11 mouse cellular contexts compared by ENCODE assay signal in genomic region chr5:25956611-25957010, GRCm38 (mm10). TPM values are rescaled to one million over a fixed set of nuclear protein-coding genes. Genes with fewer than 3 reads are reported as not detected.
DNase-seq lines count a peak whose midpoint lies in the region; ATAC-seq and TF ChIP-seq lines count a peak whose summit lies in the region.
"Not testable (repeated sequence)": the region's sequence is repeated elsewhere in the genome, so short reads cannot be mapped to it uniquely, and the experiment has no call there.
"Had no signal": no experiment of that assay in that cellular context is flagged by ENCODE, and none has a peak within 500 bp of the region (broad histone marks: within the 10 kb centered on the region; RNA-seq: fewer than 3 reads in every experiment).

No protein-coding gene starts in this region.

- TF ChIP-seq EP300 in heart, postnatal 0 days (IDR thresholded peaks at IDR 0.05; ENCODE audit: low read depth) = not testable (repeated sequence)

- peak overlapping the region; percentile 46 for H3K4me2 ChIP-seq in forebrain, embryonic 13.5 days
- peak overlapping the region; percentile 40 for H3K4me2 ChIP-seq in heart, postnatal 0 days (ENCODE audit: low read depth, low read length)
- H3K4me2 ChIP-seq in kidney, embryonic 16.5 days (replicated peaks; ENCODE audit: low read depth, low read length) = peak overlapping the region; percentile 42
- peak overlapping the region; percentile 43 for H3K4me2 ChIP-seq in lung, embryonic 14.5 days
- peak overlapping the region; percentile 40 for H3K4me2 ChIP-seq in neural tube, embryonic 12.5 days (replicated peaks)
- H3K4me2 ChIP-seq in stomach, embryonic 15.5 days = peak overlapping the region; percentile 37

- not testable (repeated sequence) for H3K27ac ChIP-seq in forebrain, embryonic 13.5 days; heart, postnatal 0 days (ENCODE audit: low read depth); kidney, embryonic 16.5 days (ENCODE audit: low read length); lung, embryonic 14.5 days (ENCODE audit: low read depth); neural tube, embryonic 12.5 days; stomach, embryonic 15.5 days

- peak overlapping the region; percentile 15; the same call in 1 of the 2 replicates for H3K4me3 ChIP-seq in forebrain, embryonic 13.5 days
- H3K4me3 ChIP-seq in heart, postnatal 0 days (ENCODE audit: low read depth, low read length) = 0 out of 2 replicates have a peak overlapping the region, but pooled peaks have one; percentile 5
- peak overlapping the region; percentile 29 for H3K4me3 ChIP-seq in kidney, embryonic 16.5 days (ENCODE audit: low read length)
- peak overlapping the region; percentile 6; the same call in 1 of the 2 replicates for H3K4me3 ChIP-seq in lung, embryonic 14.5 days (ENCODE audit: low read depth, low read length)
- H3K4me3 ChIP-seq in neural tube, embryonic 12.5 days = 0 out of 2 replicates have a peak overlapping the region, but pooled peaks have one; percentile 7
- H3K4me3 ChIP-seq in stomach, embryonic 15.5 days (replicated peaks) = peak overlapping the region; percentile 5; the same call in 1 of the 2 replicates

- not testable (repeated sequence) for H3K27me3 ChIP-seq in forebrain, embryonic 13.5 days; heart, postnatal 0 days (ENCODE audit: control insufficient read depth, insufficient read depth, low read length); kidney, embryonic 16.5 days (ENCODE audit: insufficient read depth, low read length); lung, embryonic 14.5 days (ENCODE audit: insufficient read depth, low read length); neural tube, embryonic 12.5 days (replicated peaks); stomach, embryonic 15.5 days (replicated peaks)

- WGBS in forebrain, embryonic 13.5 days = 33% methylated on average over 32 of the region's 32 CpGs
- WGBS in heart, postnatal 0 days = 18% methylated on average over 32 of the region's 32 CpGs
- 31% methylated on average over 32 of the region's 32 CpGs for WGBS in kidney, embryonic 16.5 days
- 20% methylated on average over 32 of the region's 32 CpGs for WGBS in lung, embryonic 14.5 days
- 40% methylated on average over 32 of the region's 32 CpGs for WGBS in neural tube, embryonic 12.5 days
- WGBS in stomach, embryonic 15.5 days = 18% methylated on average over 32 of the region's 32 CpGs

- DNase-seq in R1 (ENCODE audit: low read depth, low spot score) = peak; percentile 41
- DNase-seq in cerebellum, postnatal 25 days = peak; percentile 9 to 12
- DNase-seq in heart, postnatal 0 days (ENCODE audit: low spot score); lung, embryonic 14.5 days: not testable (repeated sequence)

- not testable (repeated sequence) for H3K36me3 ChIP-seq in forebrain, embryonic 13.5 days (ENCODE audit: poor library complexity, severe bottlenecking); heart, postnatal 0 days (replicated peaks; ENCODE audit: control insufficient read depth, insufficient read depth, low read length); kidney, embryonic 16.5 days (ENCODE audit: insufficient read depth, low read length); lung, embryonic 14.5 days (ENCODE audit: insufficient read depth); neural tube, embryonic 12.5 days; stomach, embryonic 15.5 days

- TF ChIP-seq CTCF in heart, postnatal 0 days (IDR thresholded peaks at IDR 0.05; ENCODE audit: low read depth); lung, embryonic 14.5 days (IDR thresholded peaks at IDR 0.05; ENCODE audit: low read depth): not testable (repeated sequence)

- H3K9me3 ChIP-seq in forebrain, embryonic 13.5 days (replicated peaks); heart, postnatal 0 days (replicated peaks; ENCODE audit: control insufficient read depth, low read length); kidney, embryonic 16.5 days (ENCODE audit: low read length); lung, embryonic 14.5 days (ENCODE audit: low read depth, low read length); neural tube, embryonic 12.5 days; stomach, embryonic 15.5 days: not testable (repeated sequence)

- not testable (repeated sequence) for H3K9ac ChIP-seq in forebrain, embryonic 13.5 days; heart, postnatal 0 days (replicated peaks; ENCODE audit: low read depth, low read length); kidney, embryonic 16.5 days (replicated peaks; ENCODE audit: low read length); lung, embryonic 14.5 days; neural tube, embryonic 12.5 days; stomach, embryonic 15.5 days

- not testable (repeated sequence) for H3K4me1 ChIP-seq in forebrain, embryonic 13.5 days; heart, postnatal 0 days (ENCODE audit: control insufficient read depth, insufficient read depth); kidney, embryonic 16.5 days (ENCODE audit: insufficient read depth, low read length); lung, embryonic 14.5 days (ENCODE audit: insufficient read depth); neural tube, embryonic 12.5 days; stomach, embryonic 15.5 days

- ATAC-seq in forebrain, embryonic 13.5 days = peak; percentile 66
- not testable (repeated sequence) for ATAC-seq in heart, postnatal 0 days (ENCODE audit: insufficient read depth, low read depth); lung, embryonic 14.5 days (ENCODE audit: insufficient read depth)
- peak; percentile 63; the same call in 1 of the 2 replicates for ATAC-seq in kidney, embryonic 16.5 days (ENCODE audit: low FRiP score, low TSS enrichment)
- ATAC-seq in neural tube, embryonic 12.5 days (ENCODE audit: low FRiP score, low read depth) = peak; percentile 65; the same call in 1 of the 2 replicates
- ATAC-seq in stomach, embryonic 15.5 days (ENCODE audit: insufficient read depth, low FRiP score, low read depth) = 0 out of 2 replicates have a peak, but pooled peaks have one; percentile 18

RNA-seq across cellular contexts. Expression of gene Gm21671, which starts 2.4 kb away (rescaled TPM):
- polyA plus RNA-seq in forebrain, embryonic 13.5 days (2015; fragmentation: Nextera tagmentation; extraction: Ambion mirVana) = not detected in 2 replicates
- not detected in 2 replicates for total RNA-seq in heart, postnatal 0 days (2014; rRNA removed; ENCODE audit: low replicate concordance)
- not detected in 2 replicates for polyA plus RNA-seq in heart, postnatal 0 days (2015; fragmentation: Nextera tagmentation; extraction: Ambion mirVana)
- polyA plus RNA-seq in kidney, embryonic 16.5 days (2015; fragmentation: Nextera tagmentation; extraction: Ambion mirVana) = not detected in 2 replicates
- polyA plus RNA-seq in lung, embryonic 14.5 days (2014; fragmentation: Nextera tagmentation; extraction: Ambion mirVana) = 0.12 TPM in 1 of 2 replicates, not detected in the other
- polyA plus RNA-seq in neural tube, embryonic 12.5 days (2016; fragmentation: Nextera tagmentation; extraction: Ambion mirVana) = 0.09 TPM in 1 of 2 replicates, not detected in the other
- 0.06 TPM in 1 of 2 replicates, not detected in the other for polyA plus RNA-seq in stomach, embryonic 15.5 days (2015; fragmentation: Nextera tagmentation; extraction: Ambion mirVana)
- total RNA-seq: heart, adult 18-20 months; layer of hippocampus, postnatal 10 days had no signal

RNA-seq across cellular contexts. Expression of gene Gm21663, which starts 14.4 kb away (rescaled TPM):
- polyA plus RNA-seq in forebrain, embryonic 13.5 days (2015; fragmentation: Nextera tagmentation; extraction: Ambion mirVana) = not detected in 2 replicates
- total RNA-seq in heart, postnatal 0 days (2014; rRNA removed; ENCODE audit: low replicate concordance) = 0.42 TPM in 1 of 2 replicates, not detected in the other
- not detected in 2 replicates for polyA plus RNA-seq in heart, postnatal 0 days (2015; fragmentation: Nextera tagmentation; extraction: Ambion mirVana)
- not detected in 2 replicates for polyA plus RNA-seq in kidney, embryonic 16.5 days (2015; fragmentation: Nextera tagmentation; extraction: Ambion mirVana)
- 0.07 TPM in 1 of 2 replicates, not detected in the other for polyA plus RNA-seq in lung, embryonic 14.5 days (2014; fragmentation: Nextera tagmentation; extraction: Ambion mirVana)
- polyA plus RNA-seq in neural tube, embryonic 12.5 days (2016; fragmentation: Nextera tagmentation; extraction: Ambion mirVana) = not detected in 2 replicates
- polyA plus RNA-seq in stomach, embryonic 15.5 days (2015; fragmentation: Nextera tagmentation; extraction: Ambion mirVana) = 0.05 TPM in 1 of 2 replicates, not detected in the other
- total RNA-seq: heart, adult 18-20 months; layer of hippocampus, postnatal 10 days had no signal

RNA-seq across cellular contexts. Expression of gene Gm21680, which starts 15.9 kb away (rescaled TPM):
- 0.05 TPM in 1 of 2 replicates, not detected in the other for polyA plus RNA-seq in forebrain, embryonic 13.5 days (2015; fragmentation: Nextera tagmentation; extraction: Ambion mirVana)
- not detected in 2 replicates for total RNA-seq in heart, postnatal 0 days (2014; rRNA removed; ENCODE audit: low replicate concordance)
- polyA plus RNA-seq in heart, postnatal 0 days (2015; fragmentation: Nextera tagmentation; extraction: Ambion mirVana) = not detected in 2 replicates
- polyA plus RNA-seq in kidney, embryonic 16.5 days (2015; fragmentation: Nextera tagmentation; extraction: Ambion mirVana) = 0.05 TPM in 1 of 2 replicates, not detected in the other
- polyA plus RNA-seq in lung, embryonic 14.5 days (2014; fragmentation: Nextera tagmentation; extraction: Ambion mirVana) = not detected in 2 replicates
- 0.06 TPM in 1 of 2 replicates, not detected in the other for polyA plus RNA-seq in neural tube, embryonic 12.5 days (2016; fragmentation: Nextera tagmentation; extraction: Ambion mirVana)
- 0.08 and 0.17 TPM in 2 replicates for polyA plus RNA-seq in stomach, embryonic 15.5 days (2015; fragmentation: Nextera tagmentation; extraction: Ambion mirVana)
- total RNA-seq: heart, adult 18-20 months; layer of hippocampus, postnatal 10 days had no signal

RNA-seq across cellular contexts. Expression of gene Gm21698, which starts 31.8 kb away (rescaled TPM):
- not detected in 2 replicates for polyA plus RNA-seq in forebrain, embryonic 13.5 days (2015; fragmentation: Nextera tagmentation; extraction: Ambion mirVana)
- not detected in 2 replicates for total RNA-seq in heart, postnatal 0 days (2014; rRNA removed; ENCODE audit: low replicate concordance)
- polyA plus RNA-seq in heart, postnatal 0 days (2015; fragmentation: Nextera tagmentation; extraction: Ambion mirVana) = 0.05 and 0.10 TPM in 2 replicates
- not detected in 2 replicates for polyA plus RNA-seq in kidney, embryonic 16.5 days (2015; fragmentation: Nextera tagmentation; extraction: Ambion mirVana)
- polyA plus RNA-seq in lung, embryonic 14.5 days (2014; fragmentation: Nextera tagmentation; extraction: Ambion mirVana) = 0.11 TPM in 1 of 2 replicates, not detected in the other
- polyA plus RNA-seq in neural tube, embryonic 12.5 days (2016; fragmentation: Nextera tagmentation; extraction: Ambion mirVana) = not detected in 2 replicates
- 0.17 TPM in 1 of 2 replicates, not detected in the other for polyA plus RNA-seq in stomach, embryonic 15.5 days (2015; fragmentation: Nextera tagmentation; extraction: Ambion mirVana)
- total RNA-seq: heart, adult 18-20 months; layer of hippocampus, postnatal 10 days had no signal

RNA-seq across cellular contexts. Expression of gene Gm1979, which starts 48.0 kb away (rescaled TPM):
- polyA plus RNA-seq in forebrain, embryonic 13.5 days (2015; fragmentation: Nextera tagmentation; extraction: Ambion mirVana) = not detected in 2 replicates
- not detected in 2 replicates for total RNA-seq in heart, postnatal 0 days (2014; rRNA removed; ENCODE audit: low replicate concordance)
- 0.05 TPM in 1 of 2 replicates, not detected in the other for polyA plus RNA-seq in heart, postnatal 0 days (2015; fragmentation: Nextera tagmentation; extraction: Ambion mirVana)
- polyA plus RNA-seq in kidney, embryonic 16.5 days (2015; fragmentation: Nextera tagmentation; extraction: Ambion mirVana) = not detected in 2 replicates
- polyA plus RNA-seq in lung, embryonic 14.5 days (2014; fragmentation: Nextera tagmentation; extraction: Ambion mirVana) = 0.21 TPM in 1 of 2 replicates, not detected in the other
- polyA plus RNA-seq in neural tube, embryonic 12.5 days (2016; fragmentation: Nextera tagmentation; extraction: Ambion mirVana) = not detected in 2 replicates
- polyA plus RNA-seq in stomach, embryonic 15.5 days (2015; fragmentation: Nextera tagmentation; extraction: Ambion mirVana) = 0.12 TPM in 1 of 2 replicates, not detected in the other
- total RNA-seq: layer of hippocampus, postnatal 10 days had no signal
- polyA plus RNA-seq: limb, embryonic 15.5 days had no signal
